Mouse (Mus musculus) lung, postnatal 0 days (tissue): ENCODE data around the gene B4galnt4.

ENCODE experiments used
- CTCF ChIP-seq: IDR thresholded peaks from 2 replicates; pipeline ENCODE4 v1.5.1; 2016; ENCODE audit warnings: antibody characterized with exemption, mild to moderate bottlenecking
- EP300 ChIP-seq: IDR thresholded peaks from 2 replicates; pipeline ENCODE4 v1.6.1; 2016; ENCODE audit warnings: antibody characterized with exemption, mild to moderate bottlenecking, control low read depth

- TF ChIP-seq CTCF (no peak), EP300 (no peak)
These were observed 3.9 kb upstream of the B4galnt4 start for GRCm38 (mm10) chr7:141056976-141057375.
